Mouse (Mus musculus) spleen, adult 18-20 months (tissue): ENCODE data around the gene Jph4.

Experiments
- DNase-seq, 2 experiments: peaks; one replicate each; pipeline ENCODE4 v3.0.0; 2022; ENCODE audit warnings: mixed read lengths in 2 of 2

The Jph4 gene

DNA sequence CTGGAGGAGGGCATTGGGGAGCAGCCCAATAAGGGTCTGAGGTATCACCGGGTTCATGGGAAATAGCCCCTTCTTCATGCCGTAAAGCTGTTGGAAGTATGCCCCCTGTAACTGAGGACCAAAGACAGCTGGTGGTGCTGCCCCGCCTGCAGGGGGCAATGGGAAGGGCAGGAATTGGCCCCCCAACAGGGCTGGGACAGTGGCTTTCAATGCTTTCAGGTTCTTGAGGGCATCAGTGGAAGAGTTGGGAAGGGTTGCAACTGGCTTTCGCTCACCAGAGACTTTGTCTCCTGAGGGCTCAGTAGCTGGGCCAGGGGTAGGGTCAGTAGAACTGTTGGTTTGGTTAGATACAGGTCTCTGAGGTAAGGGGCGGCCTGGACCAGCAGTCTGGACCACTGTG lies 53.6 kb downstream of the Jph4 start:
- DNase-seq: no peak

DNA sequence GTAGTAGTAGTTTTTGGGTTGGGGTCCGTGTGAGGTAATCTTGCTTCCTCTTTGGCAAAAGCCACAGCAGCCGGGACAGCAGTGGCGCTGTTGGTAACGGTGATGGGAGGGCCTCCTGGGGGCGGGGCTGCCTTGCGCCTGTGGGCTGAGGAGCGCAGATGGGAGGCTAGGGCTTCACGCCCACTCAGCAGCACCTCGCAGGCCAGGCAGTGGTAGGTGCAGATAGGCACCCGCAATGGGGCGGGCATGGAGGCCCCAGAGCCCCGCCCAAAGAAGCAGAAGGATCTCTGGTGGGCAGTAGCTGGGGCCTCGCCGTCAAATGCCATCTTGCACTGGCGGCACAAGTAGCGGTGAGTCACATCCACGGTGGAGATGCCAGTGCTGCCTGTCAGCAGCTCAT lies 54.1 kb downstream of the Jph4 start:
- no peak for DNase-seq

DNA sequence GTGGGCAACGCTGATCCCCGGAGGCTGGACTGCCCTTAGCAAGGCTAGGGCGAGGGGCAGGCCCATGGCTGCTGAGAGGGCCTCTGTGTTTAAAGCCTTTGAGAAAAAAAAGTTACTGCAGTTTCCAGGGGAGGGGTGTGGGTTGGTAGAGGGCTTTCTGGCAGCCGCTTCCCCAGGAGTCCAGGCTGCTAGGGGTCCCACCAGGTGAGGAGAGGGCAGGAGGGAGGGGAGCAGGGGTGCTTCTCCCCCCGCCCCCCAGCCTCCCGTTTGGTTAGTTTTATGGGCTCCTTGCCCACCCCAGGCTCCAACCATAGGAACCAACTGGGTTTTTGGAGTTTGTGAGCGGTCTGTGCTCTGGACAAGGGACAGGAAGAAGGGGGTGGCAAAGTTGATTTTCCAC lies 54.9 kb downstream of the Jph4 start:
- no peak for DNase-seq

DNA sequence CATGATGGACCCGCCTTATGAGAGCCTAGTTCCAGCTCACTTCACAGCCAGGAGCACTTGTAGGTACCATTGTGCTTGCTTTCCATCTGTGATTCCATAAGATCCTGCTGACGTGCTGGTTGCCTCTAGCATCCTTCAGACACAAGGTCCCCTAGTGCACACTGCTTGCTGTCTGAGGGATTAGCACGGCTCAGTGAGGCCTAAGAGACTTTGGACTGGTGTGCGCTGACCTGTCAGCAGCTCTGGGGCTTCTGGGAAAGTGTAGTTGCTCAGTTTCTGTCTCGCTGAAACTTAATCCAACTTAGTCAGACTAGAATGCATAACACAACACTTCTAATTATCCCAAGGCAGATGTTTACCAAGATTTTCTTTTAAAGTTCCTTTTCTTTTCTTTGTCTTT lies 56.8 kb downstream of the Jph4 start:
- DNase-seq: no peak

DNA sequence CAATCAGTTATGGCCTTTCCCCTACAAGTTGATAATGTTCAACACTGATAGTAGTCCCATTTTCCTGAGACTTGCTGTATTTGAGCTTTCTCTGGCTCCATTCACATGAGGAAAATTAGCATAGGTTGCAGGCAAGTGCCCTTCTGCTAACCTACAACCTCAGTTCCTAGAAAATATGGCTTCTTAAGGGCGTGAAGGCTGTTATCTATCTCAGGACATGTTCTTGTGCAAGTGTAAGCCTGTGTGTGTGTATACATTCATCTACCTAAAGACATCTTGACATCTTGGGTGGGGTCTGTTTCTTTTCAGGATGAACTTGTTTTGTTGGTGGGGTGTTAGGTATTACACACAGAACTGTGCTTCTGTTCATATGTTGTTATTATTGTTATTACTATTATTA lies 57.7 kb downstream of the Jph4 start:
- no peak for DNase-seq
